Mouse (Mus musculus) bone marrow macrophage, adult 2 months (primary cell): ENCODE results near the gene Tmx2.

Experiments
- CTCF ChIP-seq: IDR thresholded peaks from 2 replicates; pipeline ENCODE4 v1.5.1; 2012; ENCODE audit warnings: low read depth, mild to moderate bottlenecking, low read length, moderate library complexity
- POLR2A ChIP-seq: IDR thresholded peaks from 2 replicates; pipeline ENCODE4 v1.6.1; 2012; ENCODE audit warnings: mild to moderate bottlenecking, low read depth, low read length, borderline replicate concordance

DNA sequence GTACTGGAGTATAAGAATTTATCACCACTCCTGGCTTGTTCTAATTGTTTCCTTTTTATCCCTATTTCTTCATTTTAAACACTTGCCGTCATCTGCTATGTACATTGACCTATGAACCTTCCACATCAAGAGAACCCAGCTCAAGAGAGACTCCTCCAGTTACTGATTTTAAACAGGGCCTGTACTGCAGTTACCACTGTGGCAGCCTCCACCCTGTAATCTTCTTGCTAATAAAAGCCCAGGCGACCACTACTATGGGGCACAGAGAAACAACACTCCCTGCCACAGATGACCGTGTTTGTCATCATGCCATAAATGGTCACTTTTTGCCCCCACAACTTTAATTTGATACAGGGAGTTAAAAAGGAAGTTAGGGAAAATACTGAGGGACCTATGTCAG lies 51.9 kb downstream of the Tmx2 start:
- no peak for TF ChIP-seq POLR2A
- no peak for TF ChIP-seq CTCF
